Mouse (Mus musculus) hindbrain, postnatal 0 days (tissue): ENCODE results near the gene Metap1. TPM values are rescaled to one million over a fixed set of nuclear protein-coding genes. Genes with fewer than 3 reads are reported as not detected.

Experiments used
- ATAC-seq: fragments of 200-750 bp; cut with Nextera tagmentation; 2 replicates; pipeline ENCODE4 v1.8.0; 2017; ENCODE audit warnings: mild to moderate bottlenecking, moderate TSS enrichment, moderate library complexity
- DNase-seq: peaks from one replicate; pipeline ENCODE4 v3.0.0-alpha.2; 2015; ENCODE audit warnings: low spot score
- H3K27ac ChIP-seq: fragments of 300-500 bp; sonication (generic); 2 replicates; pipeline ENCODE4 v1.5.1; 2014; ENCODE audit warnings: mild to moderate bottlenecking
- H3K27me3 ChIP-seq: fragments of 300-500 bp; sonication (generic); 2 replicates; pipeline ENCODE4 v1.6.1; 2014; ENCODE audit warnings: low read length, mixed read lengths; ENCODE audit not compliant: insufficient read depth
- H3K36me3 ChIP-seq: fragments of 300-500 bp; sonication (generic); 2 replicates; pipeline ENCODE4 v1.6.1; 2014; ENCODE audit warnings: low read length, mixed read lengths; ENCODE audit not compliant: insufficient read depth
- H3K4me1 ChIP-seq: fragments of 300-500 bp; sonication (generic); 2 replicates; pipeline ENCODE4 v1.6.1; 2014; ENCODE audit warnings: antibody characterized with exemption, low read length, mixed read lengths; ENCODE audit not compliant: insufficient read depth
- H3K4me2 ChIP-seq: fragments of 300-500 bp; sonication (generic); 2 replicates; pipeline ENCODE4 v1.6.1; 2014; ENCODE audit warnings: low read depth, mild to moderate bottlenecking, low read length, moderate library complexity, mixed read lengths
- H3K4me3 ChIP-seq: fragments of 300-500 bp; sonication (generic); 2 replicates; pipeline ENCODE4 v1.5.1; 2014; ENCODE audit warnings: low read length
- H3K9ac ChIP-seq: fragments of 300-500 bp; sonication (generic); replicated peaks from 2 replicates; pipeline ENCODE4 v1.6.1; 2014; ENCODE audit warnings: mild to moderate bottlenecking, low read length, moderate library complexity, mixed read lengths
- H3K9me3 ChIP-seq: fragments of 300-500 bp; sonication (generic); 2 replicates; pipeline ENCODE4 v1.6.1; 2016; ENCODE audit warnings: low read length, mixed read lengths
- CTCF ChIP-seq: IDR thresholded peaks from 2 replicates; pipeline ENCODE4 v1.5.1; 2016; ENCODE audit warnings: antibody characterized with exemption, control low read depth, low read depth
- WGBS: fragments of 180-500 bp; shearing (Covaris S2); extraction: QIAGEN DNeasy Blood & Tissue Kit; methylation state at CpG from one replicate; pipeline ENCODE4 v1.1.7; 2014; 5-methylcytosine and 5-hydroxymethylcytosine counted together
- polyA plus RNA-seq: library from polyadenylated mRNA; unstranded; fragments of >200 nt; fragmentation: Nextera tagmentation; extraction: Ambion mirVana; gene quantifications from 2 replicates; pipeline ENCODE4 v1.2.1, GENCODE M21; 2015
- total RNA-seq: library from RNA; depleted of rRNA; stranded (reverse); fragments of >200 nt; gene quantifications from 2 replicates; pipeline ENCODE4 v1.2.3, GENCODE M21; 2014

Gene Metap1
- total and polyA plus RNA-seq, 2 experiments from 2014 or later, result 43.6 to 46.3 TPM

DNA sequence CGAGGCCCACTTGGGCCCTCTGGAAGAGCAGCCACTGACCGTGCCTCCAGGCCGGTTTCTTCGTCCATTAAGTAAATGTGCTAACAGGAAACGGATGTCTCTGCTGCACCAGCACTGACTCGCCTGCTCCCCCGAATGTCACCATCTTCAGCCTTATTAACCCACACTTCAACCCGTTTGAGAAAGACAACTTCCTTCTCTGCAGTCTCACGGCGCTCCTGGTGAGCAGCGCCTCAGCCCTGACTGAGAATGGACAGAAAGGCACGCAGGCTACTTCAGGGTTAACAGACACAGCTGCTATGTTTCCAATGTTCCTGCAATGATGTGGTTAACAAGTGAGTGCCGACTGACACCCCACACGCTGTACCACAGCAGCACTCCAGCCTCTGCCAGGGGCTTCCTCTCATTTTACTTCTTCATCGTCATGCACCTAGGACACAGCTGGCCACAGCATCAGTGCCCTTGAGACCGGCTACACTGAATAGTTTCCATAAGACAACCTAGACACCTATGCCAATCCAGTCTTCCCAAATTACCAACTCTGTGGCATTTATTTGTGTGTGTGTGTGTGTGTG is 24.7 kb downstream of the Metap1 start:
- H3K27me3 ChIP-seq, result no peaks in the 10 kb centered on the region
- no peak overlapping the region for H3K27ac ChIP-seq
- TF ChIP-seq CTCF, result no peak
- no peak overlapping the region for H3K4me3 ChIP-seq
- no peak overlapping the region for H3K4me2 ChIP-seq
- WGBS, result 84% methylated on average over 16 of the region's 16 CpGs
- no peaks in the 10 kb centered on the region for H3K4me1 ChIP-seq
- no peaks in the 10 kb centered on the region for H3K9me3 ChIP-seq
- ATAC-seq (no peak), DNase-seq (no peak)
- H3K36me3 ChIP-seq, result peaks cover 50% of the 10 kb centered on the region
- no peak overlapping the region for H3K9ac ChIP-seq

DNA sequence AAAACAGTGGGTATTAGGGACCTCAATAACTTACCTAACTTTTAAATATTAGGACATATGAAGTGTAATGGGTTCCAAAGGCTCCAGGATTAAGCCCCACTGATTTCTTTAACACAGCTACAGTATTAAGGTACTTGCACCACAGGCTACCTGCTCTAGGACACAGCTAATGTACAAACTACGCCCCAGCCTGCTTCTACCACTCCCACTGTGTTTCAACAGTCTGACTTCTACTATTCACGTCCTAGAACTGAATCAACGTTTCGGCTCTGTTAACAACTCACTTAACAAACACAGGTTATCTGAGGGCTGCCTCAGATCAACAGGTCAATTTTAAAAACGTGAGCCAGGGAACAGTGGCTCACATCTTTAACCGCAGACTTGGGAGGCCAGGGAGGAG is 25.5 kb downstream of the Metap1 start:
- DNase-seq, result no peak
- 90% methylated on average over 6 of the region's 6 CpGs for WGBS

DNA sequence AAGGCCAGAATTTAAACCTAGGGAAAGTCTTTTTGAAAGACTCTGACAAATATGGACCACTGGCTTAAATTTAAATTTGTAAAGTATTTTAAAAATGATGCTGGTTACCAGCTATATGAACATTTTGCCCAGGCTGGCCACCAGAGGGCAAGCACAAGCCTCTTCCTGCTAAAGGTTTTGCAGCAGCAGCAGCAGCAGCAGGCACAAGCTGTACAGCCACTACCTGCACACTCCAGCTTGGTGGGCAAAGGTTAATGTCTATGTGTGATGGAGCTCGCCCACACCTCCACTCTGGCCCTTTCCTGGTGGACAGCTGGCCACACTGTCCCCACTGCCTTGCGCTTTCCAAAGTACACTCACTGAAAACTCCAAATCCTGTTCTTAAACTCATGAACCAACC is 26.2 kb downstream of the Metap1 start:
- no peak overlapping the region for H3K4me2 ChIP-seq
- H3K27me3 ChIP-seq, result no peaks in the 10 kb centered on the region
- peak; percentile 83 for TF ChIP-seq CTCF
- no peak overlapping the region for H3K9ac ChIP-seq
- no peaks in the 10 kb centered on the region for H3K4me1 ChIP-seq
- H3K4me3 ChIP-seq, result no peak overlapping the region
- 81% methylated on average over 2 of the region's 2 CpGs for WGBS
- peaks cover 54% of the 10 kb centered on the region for H3K36me3 ChIP-seq
- no peak overlapping the region for H3K27ac ChIP-seq
- DNase-seq (peak; percentile 78), ATAC-seq (peak; percentile 46)
- no peaks in the 10 kb centered on the region for H3K9me3 ChIP-seq

More for the DNA sequence above, 25.5 kb downstream of the Metap1 start:
- Histone ChIP-seq H3K4me2 (no peak overlapping the region), H3K9ac (no peak overlapping the region), H3K36me3 (peaks cover 52% of the 10 kb centered on the region), H3K4me3 (no peak overlapping the region), H3K9me3 (no peaks in the 10 kb centered on the region), H3K27me3 (no peaks in the 10 kb centered on the region), H3K27ac (no peak overlapping the region), H3K4me1 (no peaks in the 10 kb centered on the region)
- no peak for ATAC-seq
- TF ChIP-seq CTCF, result no peak

DNA sequence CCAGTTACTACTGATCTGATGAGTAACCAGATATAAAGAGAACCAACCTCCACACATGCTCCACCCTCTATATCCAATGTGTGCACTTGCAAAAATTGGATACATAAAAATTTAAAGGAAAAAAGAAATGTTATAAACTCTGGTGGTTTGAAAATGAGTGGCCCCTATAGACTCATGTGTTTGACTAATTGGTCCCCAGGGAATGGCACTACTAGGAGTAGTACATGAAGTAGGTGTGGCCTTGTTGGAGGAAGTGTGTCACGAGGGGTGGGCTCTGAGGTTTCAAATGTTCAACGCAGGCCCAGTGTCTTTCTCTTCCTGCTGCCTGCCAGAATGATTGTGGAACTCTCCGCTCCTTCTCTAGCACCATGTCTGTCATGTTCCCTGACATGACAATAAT is 27.5 kb downstream of the Metap1 start:
- no peak overlapping the region for H3K27ac ChIP-seq
- H3K4me2 ChIP-seq, result no peak overlapping the region
- no peak overlapping the region for H3K9ac ChIP-seq
- no peak overlapping the region for H3K4me3 ChIP-seq
- H3K27me3 ChIP-seq, result no peaks in the 10 kb centered on the region
- 95% methylated on average over 3 of the region's 3 CpGs for WGBS
- TF ChIP-seq CTCF, result no peak
- ATAC-seq (no peak), DNase-seq (no peak)
- no peaks in the 10 kb centered on the region for H3K9me3 ChIP-seq
- peaks cover 58% of the 10 kb centered on the region for H3K36me3 ChIP-seq
- H3K4me1 ChIP-seq, result no peaks in the 10 kb centered on the region

DNA sequence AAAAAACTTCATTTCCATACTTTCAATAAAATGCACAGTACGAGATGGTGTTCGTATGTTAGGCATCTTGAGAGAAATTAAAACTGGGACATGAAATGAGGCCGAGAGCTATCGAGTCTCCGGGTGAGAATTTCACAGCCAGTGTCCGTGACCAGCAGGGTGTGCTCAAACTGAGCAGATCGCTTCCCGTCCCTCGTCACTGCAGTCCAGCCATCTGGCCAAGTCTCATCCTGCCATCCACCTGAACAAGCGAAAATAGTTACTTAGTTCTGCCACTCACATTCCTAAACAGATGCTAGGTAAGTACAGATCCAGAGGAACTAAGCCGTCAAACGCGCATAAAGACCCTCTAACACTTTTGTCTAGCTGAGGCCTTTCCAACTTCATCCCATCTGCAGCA is 29.1 kb downstream of the Metap1 start:
- ATAC-seq, result peak; percentile 13; the same call in 1 of the 2 replicates
- 70% methylated on average over 13 of the region's 13 CpGs for WGBS
- Histone ChIP-seq H3K4me1 (no peaks in the 10 kb centered on the region), H3K27ac (no peak overlapping the region), H3K4me2 (no peak overlapping the region), H3K9me3 (no peaks in the 10 kb centered on the region), H3K36me3 (peaks cover 53% of the 10 kb centered on the region), H3K9ac (no peak overlapping the region), H3K4me3 (no peak overlapping the region), H3K27me3 (no peaks in the 10 kb centered on the region)
- TF ChIP-seq CTCF, result peak; percentile 58
- DNase-seq, result peak; percentile 47

- Histone ChIP-seq H3K4me1 (no peaks in the 10 kb centered on the region), H3K27me3 (no peaks in the 10 kb centered on the region), H3K36me3 (peaks cover 46% of the 10 kb centered on the region), H3K9me3 (no peaks in the 10 kb centered on the region), H3K9ac (no peak overlapping the region), H3K4me2 (no peak overlapping the region), H3K27ac (no peak overlapping the region), H3K4me3 (no peak overlapping the region)
- DNase-seq, result no peak
- ATAC-seq, result no peak
- 93% methylated on average over 3 of the region's 3 CpGs for WGBS
- no peak for TF ChIP-seq CTCF
Measured at GRCm38 (mm10) chr3:138458441-138458840, 30.9 kb downstream of the Metap1 start.

- WGBS, result 93% methylated on average over 13 of the region's 13 CpGs
- Histone ChIP-seq H3K9me3 (no peaks in the 10 kb centered on the region), H3K27me3 (no peaks in the 10 kb centered on the region), H3K4me3 (no peak overlapping the region), H3K4me1 (no peaks in the 10 kb centered on the region), H3K36me3 (peaks cover 55% of the 10 kb centered on the region), H3K9ac (no peak overlapping the region), H3K4me2 (no peak overlapping the region), H3K27ac (no peak overlapping the region)
- DNase-seq, result no peak
- ATAC-seq, result no peak
- no peak for TF ChIP-seq CTCF
Measured at GRCm38 (mm10) chr3:138454711-138455435, 34.4 kb downstream of the Metap1 start.
